Mouse (Mus musculus): Measurements from ENCODE around the gene Olfr736.

The Olfr736 gene

GRCm38 (mm10) chr14:50380863-50381262, at the start of gene Olfr736:
Gene Olfr736, plus strand, starts transcription at chr14:50381163.
- no peak for DNase-seq

- DNase-seq, result no peak
These were observed 32.2 kb upstream of the Olfr736 start, which contains the start of gene Olfr735 for GRCm38 (mm10) chr14:50348796-50349195. Gene Olfr735, minus strand, starts transcription at chr14:50348872.

- no peak for DNase-seq
These were observed 28.5 kb upstream of the Olfr736 start for GRCm38 (mm10) chr14:50352438-50352837.

- no peak for DNase-seq
These were observed 24.2 kb upstream of the Olfr736 start for GRCm38 (mm10) chr14:50356725-50357124.

- DNase-seq, result no peak
These were observed 23.4 kb upstream of the Olfr736 start, which contains the start of gene Tlr11 for GRCm38 (mm10) chr14:50357593-50357992. Gene Tlr11, plus strand, starts transcription at chr14:50357914.

- no peak for DNase-seq
These were observed 20.5 kb upstream of the Olfr736 start for GRCm38 (mm10) chr14:50360480-50360879.

GRCm38 (mm10) chr14:50363561-50363960, 17.4 kb upstream of the Olfr736 start:
- DNase-seq, result no peak

- no peak for DNase-seq
These were observed 26.3 kb downstream of the Olfr736 start, which contains the start of gene Olfr738 for GRCm38 (mm10) chr14:50407268-50407667. Gene Olfr738, plus strand, starts transcription at chr14:50407568.

- no peak for DNase-seq
These were observed 37.4 kb downstream of the Olfr736 start, which contains the start of gene Olfr739 for GRCm38 (mm10) chr14:50418326-50418725. Gene Olfr739, plus strand, starts transcription at chr14:50418626.

Data from right cerebral cortex, postnatal 25 days (tissue).